Mouse (Mus musculus) neural tube, embryonic 15.5 days (tissue): ENCODE measurements around the gene Smarcd2. TPM values are rescaled to one million over a fixed set of nuclear protein-coding genes. Genes with fewer than 3 reads are reported as not detected.

Experiments used
- ATAC-seq: fragments of 200-750 bp; cut with Nextera tagmentation; 2 replicates; pipeline ENCODE4 v1.8.0; 2017; ENCODE audit warnings: mild to moderate bottlenecking, moderate TSS enrichment, moderate library complexity; ENCODE audit not compliant: low FRiP score
- H3K27ac ChIP-seq: fragments of 300-500 bp; sonication (generic); replicated peaks from 2 replicates; pipeline ENCODE4 v1.5.1; 2015; ENCODE audit warnings: mild to moderate bottlenecking, inconsistent platforms
- H3K27me3 ChIP-seq: fragments of 300-500 bp; sonication (generic); replicated peaks from 2 replicates; pipeline ENCODE4 v1.6.1; 2015; ENCODE audit warnings: inconsistent platforms
- H3K36me3 ChIP-seq: fragments of 300-500 bp; sonication (generic); 2 replicates; pipeline ENCODE4 v1.6.1; 2015; ENCODE audit warnings: inconsistent platforms
- H3K4me1 ChIP-seq: fragments of 300-500 bp; sonication (generic); 2 replicates; pipeline ENCODE4 v1.6.1; 2015; ENCODE audit warnings: inconsistent platforms
- H3K4me2 ChIP-seq: fragments of 300-500 bp; sonication (generic); 2 replicates; pipeline ENCODE4 v1.6.1; 2015; ENCODE audit warnings: inconsistent platforms, mild to moderate bottlenecking, moderate library complexity
- H3K4me3 ChIP-seq: fragments of 300-500 bp; sonication (generic); replicated peaks from 2 replicates; pipeline ENCODE4 v1.5.1; 2015; ENCODE audit warnings: mild to moderate bottlenecking, inconsistent platforms
- H3K9ac ChIP-seq: fragments of 300-500 bp; sonication (generic); replicated peaks from 2 replicates; pipeline ENCODE4 v1.6.1; 2015; ENCODE audit warnings: mild to moderate bottlenecking, inconsistent platforms
- H3K9me3 ChIP-seq: fragments of 300-500 bp; sonication (generic); replicated peaks from 2 replicates; pipeline ENCODE4 v1.6.1; 2016; ENCODE audit warnings: inconsistent platforms
- WGBS: fragments of 180-500 bp; shearing (Covaris S2); methylation state at CpG from one replicate; pipeline ENCODE4 v1.1.7; 2015; ENCODE audit warnings: mixed read lengths; 5-methylcytosine and 5-hydroxymethylcytosine counted together
- polyA plus RNA-seq: library from polyadenylated mRNA; unstranded; fragments of >200 nt; fragmentation: Nextera tagmentation; extraction: Ambion mirVana; gene quantifications from 2 replicates; pipeline ENCODE4 v1.2.1, GENCODE M21; 2015

Gene Smarcd2
- polyA plus RNA-seq, 1 experiment from 2014 or later, result 14.2 TPM

GRCm38 (mm10) chr11:106274971-106275411 lies 2.2 kb upstream of the Smarcd2 start:
- Histone ChIP-seq H3K27ac (no peak overlapping the region), H3K9me3 (no peaks in the 10 kb centered on the region), H3K27me3 (0 out of 2 replicates have a peak, but pooled peaks cover 2% of the 10 kb centered on the region), H3K4me3 (no peak overlapping the region), H3K36me3 (no peaks in the 10 kb centered on the region), H3K4me1 (peaks cover 32% of the 10 kb centered on the region), H3K4me2 (no peak overlapping the region), H3K9ac (no peak overlapping the region)
- WGBS, result 84% methylated on average over 7 of the region's 7 CpGs
- no peak for ATAC-seq

GRCm38 (mm10) chr11:106274374-106274773 lies 1.6 kb upstream of the Smarcd2 start:
- 93% methylated on average over 1 of the region's 1 CpGs for WGBS
- peaks cover 35% of the 10 kb centered on the region for H3K4me1 ChIP-seq

GRCm38 (mm10) chr11:106273811-106274210 lies 1.0 kb upstream of the Smarcd2 start:
- H3K4me3 ChIP-seq, result peak overlapping the region; percentile 95; the same call in 1 of the 2 replicates
- H3K9ac ChIP-seq, result no peak overlapping the region
- no peak for ATAC-seq
- H3K36me3 ChIP-seq, result no peaks in the 10 kb centered on the region
- peak overlapping the region; percentile 77 for H3K4me2 ChIP-seq
- no peak overlapping the region for H3K27ac ChIP-seq
- peaks cover 40% of the 10 kb centered on the region for H3K4me1 ChIP-seq
- 94% methylated on average over 6 of the region's 6 CpGs for WGBS
- H3K9me3 ChIP-seq, result no peaks in the 10 kb centered on the region
- H3K27me3 ChIP-seq, result 0 out of 2 replicates have a peak, but pooled peaks cover 2% of the 10 kb centered on the region

More at GRCm38 (mm10) chr11:106274374-106274773, 1.6 kb upstream of the Smarcd2 start:
- Histone ChIP-seq H3K9ac (no peak overlapping the region), H3K27me3 (0 out of 2 replicates have a peak, but pooled peaks cover 2% of the 10 kb centered on the region), H3K9me3 (no peaks in the 10 kb centered on the region), H3K36me3 (no peaks in the 10 kb centered on the region), H3K4me3 (no peak overlapping the region), H3K4me2 (no peak overlapping the region), H3K27ac (no peak overlapping the region)
- no peak for ATAC-seq

GRCm38 (mm10) chr11:106273311-106273684 lies 526 bp upstream of the Smarcd2 start:
- 17% methylated on average over 16 of the region's 16 CpGs for WGBS
- Histone ChIP-seq H3K9me3 (no peaks in the 10 kb centered on the region), H3K4me1 (peaks cover 45% of the 10 kb centered on the region), H3K27me3 (0 out of 2 replicates have a peak, but pooled peaks cover 2% of the 10 kb centered on the region), H3K27ac (peak overlapping the region; percentile 90), H3K36me3 (no peaks in the 10 kb centered on the region), H3K4me2 (peak overlapping the region; percentile 77), H3K4me3 (peak overlapping the region; percentile 95), H3K9ac (peak overlapping the region; percentile 85)
- peak; percentile 33 for ATAC-seq

- 1% methylated on average over 41 of the region's 41 CpGs for WGBS
- Histone ChIP-seq H3K4me1 (peaks cover 58% of the 10 kb centered on the region), H3K27ac (peak overlapping the region; percentile 90), H3K4me3 (peak overlapping the region; percentile 95), H3K27me3 (no peaks in the 10 kb centered on the region), H3K9me3 (no peaks in the 10 kb centered on the region), H3K4me2 (peak overlapping the region; percentile 77), H3K9ac (peak overlapping the region; percentile 85), H3K36me3 (peaks cover 2% of the 10 kb centered on the region; the same call in 1 of the 2 replicates)
- ATAC-seq, result peak; percentile 37
These were observed 753 bp downstream of the Smarcd2 start for GRCm38 (mm10) chr11:106271794-106272643.

GRCm38 (mm10) chr11:106271131-106271793 lies 1.5 kb downstream of the Smarcd2 start:
- Histone ChIP-seq H3K36me3 (peaks cover 10% of the 10 kb centered on the region), H3K27me3 (no peaks in the 10 kb centered on the region), H3K4me2 (peak overlapping the region; percentile 77), H3K4me1 (peaks cover 59% of the 10 kb centered on the region), H3K9ac (peak overlapping the region; percentile 85), H3K9me3 (no peaks in the 10 kb centered on the region), H3K27ac (peak overlapping the region; percentile 90), H3K4me3 (peak overlapping the region; percentile 95)
- WGBS, result 48% methylated on average over 5 of the region's 5 CpGs
- no peak for ATAC-seq

- ATAC-seq, result no peak
- H3K27me3 ChIP-seq, result no peaks in the 10 kb centered on the region
- peaks cover 32% of the 10 kb centered on the region for H3K36me3 ChIP-seq
- no peaks in the 10 kb centered on the region for H3K9me3 ChIP-seq
- peak overlapping the region; percentile 34; the same call in 1 of the 2 replicates for H3K9ac ChIP-seq
- peaks cover 55% of the 10 kb centered on the region for H3K4me1 ChIP-seq
- WGBS, result 8% methylated on average over 3 of the region's 3 CpGs
- no peak overlapping the region for H3K4me3 ChIP-seq
- H3K27ac ChIP-seq, result peak overlapping the region; percentile 82
- peak overlapping the region; percentile 34 for H3K4me2 ChIP-seq
These were observed 3.7 kb downstream of the Smarcd2 start for GRCm38 (mm10) chr11:106269060-106269431.

- no peak for ATAC-seq
- Histone ChIP-seq H3K27ac (peak overlapping the region; percentile 82), H3K4me3 (no peak overlapping the region; the same call in 1 of the 2 replicates), H3K27me3 (no peaks in the 10 kb centered on the region), H3K36me3 (peaks cover 38% of the 10 kb centered on the region), H3K9me3 (no peaks in the 10 kb centered on the region), H3K9ac (peak overlapping the region; percentile 34; the same call in 1 of the 2 replicates), H3K4me1 (peaks cover 55% of the 10 kb centered on the region), H3K4me2 (peak overlapping the region; percentile 34)
- 25% methylated on average over 8 of the region's 8 CpGs for WGBS
These were observed 4.3 kb downstream of the Smarcd2 start for GRCm38 (mm10) chr11:106268326-106269059.

GRCm38 (mm10) chr11:106267871-106268270 lies 4.9 kb downstream of the Smarcd2 start:
- Histone ChIP-seq H3K4me2 (peak overlapping the region; percentile 34), H3K9me3 (no peaks in the 10 kb centered on the region), H3K4me3 (no peak overlapping the region), H3K27me3 (no peaks in the 10 kb centered on the region), H3K36me3 (peaks cover 44% of the 10 kb centered on the region), H3K4me1 (peaks cover 50% of the 10 kb centered on the region), H3K27ac (peak overlapping the region; percentile 82), H3K9ac (peak overlapping the region; percentile 34; the same call in 1 of the 2 replicates)
- 47% methylated on average over 5 of the region's 5 CpGs for WGBS
- ATAC-seq, result no peak

- Histone ChIP-seq H3K4me2 (peak overlapping the region; percentile 34), H3K4me1 (peaks cover 50% of the 10 kb centered on the region), H3K27ac (peak overlapping the region; percentile 82), H3K36me3 (peaks cover 49% of the 10 kb centered on the region), H3K9ac (no peak overlapping the region), H3K27me3 (no peaks in the 10 kb centered on the region), H3K9me3 (no peaks in the 10 kb centered on the region), H3K4me3 (0 out of 2 replicates have a peak overlapping the region, but pooled peaks have one; percentile 5)
- ATAC-seq, result 0 out of 2 replicates have a peak, but pooled peaks have one; percentile 6
- WGBS, result 56% methylated on average over 15 of the region's 15 CpGs
These were observed 5.4 kb downstream of the Smarcd2 start for GRCm38 (mm10) chr11:106267311-106267852.

- Histone ChIP-seq H3K9me3 (no peaks in the 10 kb centered on the region), H3K4me3 (no peak overlapping the region), H3K9ac (no peak overlapping the region), H3K4me2 (no peak overlapping the region), H3K36me3 (peaks cover 58% of the 10 kb centered on the region), H3K27ac (no peak overlapping the region), H3K27me3 (no peaks in the 10 kb centered on the region), H3K4me1 (peaks cover 45% of the 10 kb centered on the region)
- 93% methylated on average over 10 of the region's 10 CpGs for WGBS
- ATAC-seq, result no peak
These were observed 6.3 kb downstream of the Smarcd2 start for GRCm38 (mm10) chr11:106266431-106266830.
